Mouse (Mus musculus) embryonic facial prominence, embryonic 11.5 days (tissue): ENCODE measurements around the gene Olfr553. TPM values are rescaled to one million over a fixed set of nuclear protein-coding genes. Genes with fewer than 3 reads are reported as not detected.

Source experiments
- ATAC-seq: fragments of 200-750 bp; cut with Nextera tagmentation; replicated peaks from 2 replicates; pipeline ENCODE4 v1.8.0; 2017; ENCODE audit warnings: low read depth; ENCODE audit not compliant: insufficient number of reproducible peaks, low FRiP score, low TSS enrichment
- DNase-seq: peaks from one replicate; pipeline ENCODE4 v3.0.0-alpha.2; 2015; ENCODE audit warnings: low spot score
- H3K27ac ChIP-seq: fragments of 300-500 bp; sonication (generic); replicated peaks from 2 replicates; pipeline ENCODE4 v1.5.1; 2014; ENCODE audit warnings: mild to moderate bottlenecking, low read depth, low read length, control low read depth
- H3K27me3 ChIP-seq: fragments of 300-500 bp; sonication (generic); 2 replicates; pipeline ENCODE4 v1.6.1; 2014; ENCODE audit warnings: mild to moderate bottlenecking, low read length, moderate library complexity, mixed read lengths; ENCODE audit not compliant: control insufficient read depth, insufficient read depth
- H3K36me3 ChIP-seq: fragments of 300-500 bp; sonication (generic); replicated peaks from 2 replicates; pipeline ENCODE4 v1.6.1; 2014; ENCODE audit warnings: low read depth, mild to moderate bottlenecking, low read length, moderate library complexity, mixed read lengths; ENCODE audit not compliant: control insufficient read depth, insufficient read depth
- H3K4me1 ChIP-seq: fragments of 300-500 bp; sonication (generic); 2 replicates; pipeline ENCODE4 v1.6.1; 2014; ENCODE audit warnings: low read length, mixed read lengths; ENCODE audit not compliant: control insufficient read depth, insufficient read depth
- H3K4me2 ChIP-seq: fragments of 300-500 bp; sonication (generic); 2 replicates; pipeline ENCODE4 v1.6.1; 2014; ENCODE audit warnings: low read depth, mild to moderate bottlenecking, control low read depth, low read length, moderate library complexity
- H3K4me3 ChIP-seq: fragments of 300-500 bp; sonication (generic); 2 replicates; pipeline ENCODE4 v1.5.1; 2014; ENCODE audit warnings: low read depth, low read length, control low read depth
- H3K9ac ChIP-seq: fragments of 300-500 bp; sonication (generic); replicated peaks from 2 replicates; pipeline ENCODE4 v1.6.1; 2014; ENCODE audit warnings: mild to moderate bottlenecking, control low read depth, low read length
- H3K9me3 ChIP-seq: fragments of 300-500 bp; sonication (generic); replicated peaks from 2 replicates; pipeline ENCODE4 v1.6.1; 2016; ENCODE audit warnings: mild to moderate bottlenecking, low read length, inconsistent platforms, mixed read lengths; ENCODE audit not compliant: control insufficient read depth
- WGBS: fragments of 180-500 bp; shearing (Covaris S2); extraction: QIAGEN DNeasy Blood & Tissue Kit; methylation state at CpG from one replicate; pipeline ENCODE4 v1.1.7; 2014; 5-methylcytosine and 5-hydroxymethylcytosine counted together
- polyA plus RNA-seq: library from polyadenylated mRNA; unstranded; fragments of >200 nt; fragmentation: Nextera tagmentation; extraction: Ambion mirVana; gene quantifications from 2 replicates; pipeline ENCODE4 v1.2.1, GENCODE M21; 2014

The Olfr553 gene
- polyA plus RNA-seq, 1 experiment from 2014 or later, result not detected

GRCm38 (mm10) chr7:102619608-102620007 is 1.6 kb upstream of the Olfr553 start:
- Histone ChIP-seq H3K27me3 (no peaks in the 10 kb centered on the region), H3K4me3 (no peak overlapping the region), H3K36me3 (no peaks in the 10 kb centered on the region), H3K4me1 (no peaks in the 10 kb centered on the region), H3K9ac (no peak overlapping the region), H3K9me3 (no peaks in the 10 kb centered on the region), H3K27ac (no peak overlapping the region), H3K4me2 (no peak overlapping the region)
- DNase-seq (peak; percentile 20), ATAC-seq (no peak)
- WGBS, result 76% methylated on average over 5 of the region's 5 CpGs

GRCm38 (mm10) chr7:102597378-102598031 is 20.5 kb downstream of the Olfr553 start, which contains the start of gene Olfr552:
Gene Olfr552, plus strand, starts transcription at chr7:102597770.
- no peak within 1 kb of the TSS for H3K9ac ChIP-seq
- H3K4me3 ChIP-seq, result no peak within 1 kb of the TSS
- WGBS, result 35% methylated on average over 1 of the region's 1 CpGs
- no peaks in the 10 kb centered on the region for H3K27me3 ChIP-seq
- DNase-seq, result no peak
- no peaks in the 10 kb centered on the region for H3K9me3 ChIP-seq
- H3K27ac ChIP-seq, result no peak within 1 kb of the TSS
- no peaks in the 10 kb centered on the region for H3K36me3 ChIP-seq
- ATAC-seq, result no peak
- H3K4me1 ChIP-seq, result no peaks in the 10 kb centered on the region
- no peak within 1 kb of the TSS for H3K4me2 ChIP-seq

DNA sequence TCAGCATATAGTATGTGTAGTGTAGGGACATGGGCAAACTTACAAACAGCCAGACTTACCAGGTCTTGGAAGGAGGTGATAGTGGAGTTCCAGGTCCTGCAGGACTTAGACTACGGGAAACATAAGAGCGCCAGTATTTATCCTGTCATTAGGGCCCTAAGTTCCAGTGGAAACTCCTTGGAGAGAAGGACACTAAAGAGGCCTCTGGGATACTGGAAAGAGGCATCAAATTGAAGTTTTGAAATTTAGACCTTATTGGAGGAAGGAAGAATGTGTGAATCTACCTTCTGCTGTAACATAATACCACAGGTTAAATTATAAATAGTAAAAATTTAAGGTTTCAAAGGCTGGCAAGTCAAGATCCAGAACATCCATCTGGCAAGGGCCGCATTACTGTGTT is 26.2 kb downstream of the Olfr553 start, which contains the start of gene Olfr551:
Gene Olfr551, minus strand, starts transcription at position 101 of the 400 bp plus-strand sequence.
- H3K4me2 ChIP-seq, result no peak within 1 kb of the TSS
- no peaks in the 10 kb centered on the region for H3K4me1 ChIP-seq
- no peak for DNase-seq
- no peak within 1 kb of the TSS for H3K27ac ChIP-seq
- no peak within 1 kb of the TSS for H3K4me3 ChIP-seq
- ATAC-seq, result no peak
- no peaks in the 10 kb centered on the region for H3K27me3 ChIP-seq
- 92% methylated on average over 3 of the region's 3 CpGs for WGBS
- no peaks in the 10 kb centered on the region for H3K9me3 ChIP-seq
- H3K36me3 ChIP-seq, result no peaks in the 10 kb centered on the region
- H3K9ac ChIP-seq, result no peak within 1 kb of the TSS

DNA sequence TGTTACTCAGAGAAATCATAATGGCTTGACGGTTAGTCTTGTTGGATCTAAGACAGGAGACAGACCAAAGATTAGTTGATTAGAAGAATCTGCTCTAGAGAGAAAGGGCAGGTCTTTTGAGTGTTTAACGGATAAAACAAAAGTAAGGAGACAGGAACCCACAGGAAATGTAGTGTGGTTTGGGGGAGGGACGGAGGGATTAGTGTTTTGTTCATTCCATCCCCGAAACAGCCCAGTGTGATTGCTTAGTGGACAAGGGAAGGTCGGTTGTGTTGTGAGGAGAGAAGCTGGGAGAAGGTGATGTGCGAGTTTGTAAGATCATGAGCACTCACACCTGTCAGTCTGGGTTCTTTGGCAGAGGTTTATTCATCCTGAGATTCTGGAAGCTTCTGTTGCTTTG is 42.0 kb downstream of the Olfr553 start:
- H3K4me2 ChIP-seq, result no peak overlapping the region
- no peaks in the 10 kb centered on the region for H3K36me3 ChIP-seq
- H3K27me3 ChIP-seq, result no peaks in the 10 kb centered on the region
- WGBS, result 66% methylated on average over 6 of the region's 6 CpGs
- H3K4me3 ChIP-seq, result no peak overlapping the region
- no peaks in the 10 kb centered on the region for H3K4me1 ChIP-seq
- H3K9ac ChIP-seq, result no peak overlapping the region
- no peaks in the 10 kb centered on the region for H3K9me3 ChIP-seq
- H3K27ac ChIP-seq, result no peak overlapping the region
- ATAC-seq (no peak), DNase-seq (no peak)

- Histone ChIP-seq H3K9me3 (no peaks in the 10 kb centered on the region), H3K27me3 (no peaks in the 10 kb centered on the region), H3K4me2 (no peak overlapping the region), H3K36me3 (no peaks in the 10 kb centered on the region), H3K4me3 (no peak overlapping the region), H3K27ac (no peak overlapping the region), H3K4me1 (no peaks in the 10 kb centered on the region), H3K9ac (no peak overlapping the region)
- ATAC-seq (no peak), DNase-seq (peak; percentile 21)
- WGBS, result 86% methylated on average over 3 of the region's 3 CpGs
These were observed 44.7 kb downstream of the Olfr553 start for GRCm38 (mm10) chr7:102573174-102573830.

- H3K4me1 ChIP-seq, result no peaks in the 10 kb centered on the region
- no peaks in the 10 kb centered on the region for H3K27me3 ChIP-seq
- no peak within 1 kb of the TSS for H3K27ac ChIP-seq
- 92% methylated on average over 8 of the region's 8 CpGs for WGBS
- ATAC-seq, result no peak
- no peak for DNase-seq
- H3K4me2 ChIP-seq, result no peak within 1 kb of the TSS
- no peak within 1 kb of the TSS for H3K4me3 ChIP-seq
- H3K9ac ChIP-seq, result no peak within 1 kb of the TSS
- H3K36me3 ChIP-seq, result no peaks in the 10 kb centered on the region
- no peaks in the 10 kb centered on the region for H3K9me3 ChIP-seq
These were observed 46.9 kb downstream of the Olfr553 start, which contains the start of gene Olfr550 for GRCm38 (mm10) chr7:102571142-102571541. Gene Olfr550, plus strand, starts transcription at chr7:102571442.

DNA sequence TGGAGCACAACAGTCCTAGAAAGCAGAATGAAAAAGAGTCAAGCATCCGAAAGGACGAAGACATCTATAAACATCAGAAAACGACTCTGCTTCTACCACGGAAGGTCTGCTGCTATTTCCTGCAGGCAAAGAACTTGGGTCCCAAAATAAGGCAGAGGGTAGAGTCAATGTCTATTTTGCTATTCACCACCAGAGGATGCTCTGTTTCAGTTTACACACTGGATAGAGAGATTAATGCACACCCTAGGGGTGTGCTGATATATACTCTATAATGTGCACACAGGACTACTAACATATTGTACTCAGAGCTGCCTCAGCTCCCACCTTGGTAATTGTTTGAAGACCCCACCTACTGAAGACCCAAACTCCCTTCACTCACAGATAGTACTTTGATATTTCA is 51.8 kb downstream of the Olfr553 start:
- WGBS, result 83% methylated on average over 4 of the region's 4 CpGs
- Histone ChIP-seq H3K4me1 (no peaks in the 10 kb centered on the region), H3K9me3 (no peaks in the 10 kb centered on the region), H3K27ac (no peak overlapping the region), H3K9ac (no peak overlapping the region), H3K27me3 (no peaks in the 10 kb centered on the region), H3K4me3 (no peak overlapping the region), H3K36me3 (no peaks in the 10 kb centered on the region), H3K4me2 (no peak overlapping the region)
- no peak for ATAC-seq
- no peak for DNase-seq
